Mouse (Mus musculus) midbrain, postnatal 0 days (tissue): ENCODE measurements at regions not wholly inside any gene's neighbourhood (a gene's known extent, or its start where the extent isn't known, plus 50 kb on each side); places are given as distances from the start of the nearest gene placed in this dataset.

ENCODE experiments used
- ATAC-seq: fragments of 200-750 bp; cut with Nextera tagmentation; 2 replicates; pipeline ENCODE4 v1.8.0; 2017; ENCODE audit warnings: moderate number of reproducible peaks, mild to moderate bottlenecking, moderate TSS enrichment, moderate library complexity; ENCODE audit not compliant: low FRiP score
- DNase-seq: peaks from one replicate; pipeline ENCODE4 v3.0.0-alpha.2; 2015; ENCODE audit warnings: low spot score
- H3K27ac ChIP-seq: fragments of 300-500 bp; sonication (generic); 2 replicates; pipeline ENCODE4 v1.5.1; 2014; ENCODE audit warnings: low read depth, mild to moderate bottlenecking, low read length, mixed read lengths
- H3K27me3 ChIP-seq: fragments of 300-500 bp; sonication (generic); 2 replicates; pipeline ENCODE4 v1.6.1; 2014; ENCODE audit warnings: low read length, control low read depth, mixed read lengths; ENCODE audit not compliant: insufficient read depth
- H3K36me3 ChIP-seq: fragments of 300-500 bp; sonication (generic); 2 replicates; pipeline ENCODE4 v1.6.1; 2014; ENCODE audit warnings: low read length, control low read depth, mixed read lengths; ENCODE audit not compliant: insufficient read depth
- H3K4me1 ChIP-seq: fragments of 300-500 bp; sonication (generic); 2 replicates; pipeline ENCODE4 v1.6.1; 2014; ENCODE audit warnings: mild to moderate bottlenecking, control low read depth, antibody characterized with exemption, low read length, mixed read lengths; ENCODE audit not compliant: insufficient read depth
- H3K4me2 ChIP-seq: fragments of 300-500 bp; sonication (generic); 2 replicates; pipeline ENCODE4 v1.6.1; 2014; ENCODE audit warnings: low read depth, mild to moderate bottlenecking, low read length, mixed read lengths; ENCODE audit not compliant: poor library complexity, severe bottlenecking
- H3K4me3 ChIP-seq: fragments of 300-500 bp; sonication (generic); 2 replicates; pipeline ENCODE4 v1.5.1; 2014; ENCODE audit warnings: low read depth, mild to moderate bottlenecking, low read length, moderate library complexity
- H3K9ac ChIP-seq: fragments of 300-500 bp; sonication (generic); replicated peaks from 2 replicates; pipeline ENCODE4 v1.6.1; 2014; ENCODE audit warnings: mild to moderate bottlenecking, low read length, moderate library complexity, mixed read lengths; ENCODE audit not compliant: poor library complexity, severe bottlenecking
- H3K9me3 ChIP-seq: fragments of 300-500 bp; sonication (generic); 2 replicates; pipeline ENCODE4 v1.6.1; 2016; ENCODE audit warnings: low read length, control low read depth
- CTCF ChIP-seq: IDR thresholded peaks from 2 replicates; pipeline ENCODE4 v1.5.1; 2016; ENCODE audit warnings: antibody characterized with exemption, mild to moderate bottlenecking
- WGBS: fragments of 180-500 bp; shearing (Covaris S2); extraction: QIAGEN DNeasy Blood & Tissue Kit; methylation state at CpG from one replicate; pipeline ENCODE4 v1.1.7; 2014; 5-methylcytosine and 5-hydroxymethylcytosine counted together

DNA sequence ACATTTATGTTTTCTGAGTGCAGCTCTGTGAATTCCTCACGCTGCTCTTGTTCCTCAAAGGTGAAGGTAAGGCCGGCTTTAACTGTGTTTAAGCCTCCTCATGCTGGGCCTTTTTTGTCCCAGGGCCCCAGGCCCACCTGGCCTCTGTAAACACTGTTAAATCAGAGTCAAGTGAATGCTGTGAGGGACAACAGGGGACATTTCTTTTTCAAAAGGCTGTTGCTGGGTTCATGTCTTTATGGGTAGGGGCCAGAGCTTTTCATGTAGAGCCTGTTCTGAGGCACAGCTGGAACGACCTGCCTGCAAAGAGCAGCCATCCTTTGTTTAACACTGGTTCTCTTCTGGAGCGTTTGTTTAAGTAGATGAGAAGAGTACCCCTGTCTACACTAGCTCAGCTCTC, 70.8 kb upstream of the 4930452B06Rik start:
- H3K27ac ChIP-seq: no peak overlapping the region
- ATAC-seq (no peak), DNase-seq (no peak)
- no peaks in the 10 kb centered on the region for H3K4me1 ChIP-seq
- H3K36me3 ChIP-seq: no peaks in the 10 kb centered on the region
- H3K27me3 ChIP-seq: no peaks in the 10 kb centered on the region
- TF ChIP-seq CTCF: no peak
- no peak overlapping the region for H3K4me3 ChIP-seq
- H3K9ac ChIP-seq: no peak overlapping the region
- no peak overlapping the region for H3K4me2 ChIP-seq
- WGBS: 4% methylated on average over 4 of the region's 4 CpGs
- H3K9me3 ChIP-seq: no peaks in the 10 kb centered on the region

GRCm38 (mm10) chr14:8733261-8733660, 67.2 kb upstream of the 4930452B06Rik start:
- H3K4me3 ChIP-seq: no peak overlapping the region
- H3K27ac ChIP-seq: no peak overlapping the region
- H3K4me1 ChIP-seq: no peaks in the 10 kb centered on the region
- no peak overlapping the region for H3K4me2 ChIP-seq
- no peaks in the 10 kb centered on the region for H3K36me3 ChIP-seq
- no peak for ATAC-seq
- DNase-seq: no peak
- H3K27me3 ChIP-seq: no peaks in the 10 kb centered on the region
- no peak overlapping the region for H3K9ac ChIP-seq
- TF ChIP-seq CTCF: no peak
- WGBS: 91% methylated on average over 2 of the region's 2 CpGs
- H3K9me3 ChIP-seq: no peaks in the 10 kb centered on the region

GRCm38 (mm10) chr14:8727364-8727763, 61.3 kb upstream of the 4930452B06Rik start:
- H3K4me2 ChIP-seq: no peak overlapping the region
- DNase-seq (no peak), ATAC-seq (no peak)
- WGBS: 38% methylated on average over 1 of the region's 1 CpGs
- H3K4me1 ChIP-seq: no peaks in the 10 kb centered on the region
- no peaks in the 10 kb centered on the region for H3K36me3 ChIP-seq
- no peaks in the 10 kb centered on the region for H3K9me3 ChIP-seq
- no peak overlapping the region for H3K9ac ChIP-seq
- H3K4me3 ChIP-seq: no peak overlapping the region
- no peaks in the 10 kb centered on the region for H3K27me3 ChIP-seq
- H3K27ac ChIP-seq: no peak overlapping the region
- TF ChIP-seq CTCF: no peak
